Mouse (Mus musculus) MEL (cell line): ENCODE results near the gene Lman2.

Experiments
- CHD2 ChIP-seq: IDR thresholded peaks from 2 replicates; pipeline ENCODE4 v1.6.1; 2011; ENCODE audit warnings: low read length, improper control_type of control experiment
- CTCF ChIP-seq, 3 experiments: IDR thresholded peaks in 2 of 3; conservative IDR thresholded peaks in 1 of 3; 2 replicates each; pipeline ENCODE4 v1.5.1; 2011 to 2012; ENCODE audit warnings: low read length in 3 of 3, low read depth in 2 of 3, mild to moderate bottlenecking in 2 of 3, improper control_type of control experiment in 1 of 3, inconsistent platforms in 1 of 3, mixed read lengths in 1 of 3, moderate library complexity in 1 of 3; ENCODE audit not compliant: control insufficient read depth in 1 of 3, insufficient read depth in 1 of 3, poor library complexity in 1 of 3, severe bottlenecking in 1 of 3
- E2F4 ChIP-seq: IDR thresholded peaks from 2 replicates; pipeline ENCODE4 v1.6.1; 2011; ENCODE audit warnings: low read depth, low read length, improper control_type of control experiment, borderline replicate concordance
- KAT2A ChIP-seq: conservative IDR thresholded peaks from 2 replicates; pipeline ENCODE4 v1.6.1; 2012; ENCODE audit warnings: low read depth, low read length, improper control_type of control experiment, inconsistent platforms
- MAFK ChIP-seq: IDR thresholded peaks from 2 replicates; pipeline ENCODE4 v1.6.1; 2011; ENCODE audit warnings: low read depth, mild to moderate bottlenecking, low read length, improper control_type of control experiment, borderline replicate concordance
- MXI1 ChIP-seq: IDR thresholded peaks from 2 replicates; pipeline ENCODE4 v1.6.1; 2011; ENCODE audit warnings: mild to moderate bottlenecking, low read depth, low read length, improper control_type of control experiment
- POLR2A ChIP-seq, 2 experiments: IDR thresholded peaks; 2 replicates each; pipeline ENCODE4 v1.6.1; 2011 to 2012; ENCODE audit warnings: low read length in 2 of 2, mild to moderate bottlenecking in 2 of 2, control low read depth in 1 of 2, improper control_type of control experiment in 1 of 2, low read depth in 1 of 2, moderate library complexity in 1 of 2; ENCODE audit not compliant: control insufficient read depth in 1 of 2, insufficient read depth in 1 of 2, poor library complexity in 1 of 2
- RAD21 ChIP-seq: IDR thresholded peaks from 2 replicates; pipeline ENCODE4 v1.6.1; 2011; ENCODE audit warnings: mild to moderate bottlenecking, low read depth, low read length, improper control_type of control experiment
- SMC3 ChIP-seq: IDR thresholded peaks from 2 replicates; pipeline ENCODE4 v1.6.1; 2011; ENCODE audit warnings: low read depth, low read length, improper control_type of control experiment
- ZKSCAN1 ChIP-seq: IDR thresholded peaks from 2 replicates; pipeline ENCODE4 v1.6.1; 2012; ENCODE audit warnings: low read depth, mild to moderate bottlenecking, inconsistent platforms, low read length, improper control_type of control experiment, moderate library complexity
- ZMIZ1 ChIP-seq: IDR thresholded peaks from 2 replicates; pipeline ENCODE4 v1.6.1; 2012; ENCODE audit warnings: low read depth, mild to moderate bottlenecking, inconsistent platforms, low read length, improper control_type of control experiment, moderate library complexity

DNA sequence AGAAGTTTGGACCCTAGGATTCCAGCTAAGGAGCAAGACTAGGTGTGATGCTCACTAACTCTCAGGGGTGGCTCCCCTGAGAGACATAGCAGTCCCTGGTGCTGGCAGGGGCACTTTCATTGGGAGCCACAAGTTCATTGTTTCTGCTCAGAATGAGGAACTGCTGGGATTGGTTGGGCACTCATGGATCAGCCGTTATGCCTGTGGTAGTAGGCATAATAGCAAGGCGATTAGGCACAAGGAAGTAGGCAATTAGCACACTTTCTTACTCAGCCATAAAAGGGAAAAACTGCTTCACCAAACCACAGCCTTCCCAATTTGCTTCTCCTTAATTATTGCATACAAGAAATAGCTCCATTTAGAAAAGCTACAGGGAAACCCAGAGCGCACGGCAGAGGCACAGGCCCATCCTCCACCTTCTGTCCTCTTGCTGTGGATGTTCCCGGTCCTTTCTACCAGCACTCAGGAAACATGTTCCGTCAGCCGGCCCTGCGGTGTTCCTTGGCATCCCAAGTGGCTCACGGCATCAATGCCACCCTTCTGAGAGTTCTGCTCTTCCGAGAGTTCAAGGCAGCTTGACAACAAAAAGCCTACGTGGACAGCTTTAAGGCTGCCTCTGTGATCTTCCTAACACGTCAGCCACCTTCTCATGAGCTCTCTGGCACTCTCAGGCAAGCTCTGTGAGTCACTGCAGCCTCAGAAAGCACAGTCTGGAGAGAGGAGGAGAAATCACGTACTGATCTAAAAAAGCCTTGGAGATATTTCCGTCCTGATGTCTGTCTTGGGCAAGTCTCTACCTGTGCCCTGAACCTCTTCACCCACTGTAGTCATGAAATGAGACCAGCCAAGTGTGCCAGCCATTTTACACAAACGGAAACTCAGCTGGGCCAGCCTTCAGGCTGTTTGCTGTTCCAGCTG, 41.6 kb upstream of the Lman2 start:
- no peak for TF ChIP-seq MXI1
- TF ChIP-seq ZMIZ1: no peak
- no peak for TF ChIP-seq CTCF (IDR thresholded peaks at IDR 0.05 in 2 of 3, conservative IDR thresholded peaks at IDR 0.05 in 1 of 3; ENCODE audit: control insufficient read depth in 1 of 3, insufficient read depth in 1 of 3, low read depth in 2 of 3, low read length in 3 of 3, poor library complexity in 1 of 3, severe bottlenecking in 1 of 3)
- no peak for TF ChIP-seq SMC3
- no peak for TF ChIP-seq RAD21
- TF ChIP-seq POLR2A (IDR thresholded peaks at IDR 0.05; ENCODE audit: control insufficient read depth in 1 of 2, insufficient read depth in 1 of 2, low read depth in 1 of 2, low read length in 2 of 2, poor library complexity in 1 of 2): no peak
- no peak for TF ChIP-seq KAT2A
- TF ChIP-seq CHD2: no peak
- TF ChIP-seq ZKSCAN1: no peak
- TF ChIP-seq E2F4: no peak
- no peak for TF ChIP-seq MAFK
